Mouse (Mus musculus) ZHBTc4 (cell line): ENCODE data around the gene Atg10.

ENCODE experiments used
- DNase-seq: peaks from one replicate; pipeline ENCODE4 v3.0.0-alpha.2; 2011; ENCODE audit warnings: low read depth, low spot score

The Atg10 gene

GRCm38 (mm10) chr13:90885856-90886532 is 337.8 kb downstream of the Atg10 start:
- DNase-seq, result peak; percentile 6
